Mouse (Mus musculus): ENCODE measurements around the gene Map1lc3b.

- TF ChIP-seq RAD21 (IDR thresholded peaks at IDR 0.05; ENCODE audit: low read depth, low read length), result no peak
- no peak for TF ChIP-seq EP300 (IDR thresholded peaks at IDR 0.05; ENCODE audit: low read depth in 1 of 2, low read length in 2 of 2)
- no peak for TF ChIP-seq POLR2A (IDR thresholded peaks at IDR 0.05; ENCODE audit: control insufficient read depth in 1 of 2, insufficient read depth in 1 of 2, low read depth in 1 of 2, low read length in 2 of 2, poor library complexity in 1 of 2)
- TF ChIP-seq CTCF (IDR thresholded peaks at IDR 0.05 in 2 of 3, conservative IDR thresholded peaks at IDR 0.05 in 1 of 3; ENCODE audit: control insufficient read depth in 1 of 3, insufficient read depth in 1 of 3, low read depth in 2 of 3, low read length in 3 of 3, poor library complexity in 1 of 3, severe bottlenecking in 1 of 3), result no peak
Observed at GRCm38 (mm10) chr8:121559801-121560200, 30.4 kb upstream of the Map1lc3b start.
